Mouse (Mus musculus) adrenal gland (tissue): ENCODE results near the gene Cd5.

ENCODE experiments used
- intact Hi-C: fragments of 180-260 bp; cut with DNase I; formaldehyde crosslinking; loops from one replicate; pipeline ENCODE4 v1.15.1; 2025

The Cd5 gene

DNA sequence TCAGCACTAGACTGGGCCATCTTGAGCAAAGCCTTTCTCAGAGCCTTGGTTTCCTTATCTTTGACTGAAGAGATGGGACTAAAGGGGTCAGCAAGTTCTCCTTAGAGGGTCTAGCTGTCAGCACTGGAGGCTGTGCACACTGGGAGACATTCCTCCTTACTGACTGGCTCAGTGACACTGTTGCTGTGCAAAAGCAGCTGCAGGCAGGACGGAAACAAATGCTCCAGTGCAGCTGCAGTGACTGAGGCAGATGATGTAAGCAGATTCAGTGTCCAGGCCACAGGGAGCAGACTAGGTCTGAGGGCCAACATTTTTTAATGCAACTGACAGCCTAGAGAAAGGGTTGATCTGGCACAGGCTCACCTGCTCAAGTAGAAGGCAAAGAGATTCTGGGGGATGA lies 65.5 kb downstream of the Cd5 start:
- intact Hi-C loops = no loop called here

GRCm38 (mm10) chr19:10671854-10672417 lies 66.9 kb downstream of the Cd5 start:
- intact Hi-C loops = no loop called here

GRCm38 (mm10) chr19:10671319-10671718 lies 67.5 kb downstream of the Cd5 start:
- intact Hi-C loops = no loop called here
